Mouse (Mus musculus): ENCODE results near the gene Ank. TPM values are rescaled to one million over a fixed set of nuclear protein-coding genes. Genes with fewer than 3 reads are reported as not detected.

The Ank gene
- total and polyA plus RNA-seq, 2 experiments from 2014 or later: 22.8 to 31.5 TPM

DNA sequence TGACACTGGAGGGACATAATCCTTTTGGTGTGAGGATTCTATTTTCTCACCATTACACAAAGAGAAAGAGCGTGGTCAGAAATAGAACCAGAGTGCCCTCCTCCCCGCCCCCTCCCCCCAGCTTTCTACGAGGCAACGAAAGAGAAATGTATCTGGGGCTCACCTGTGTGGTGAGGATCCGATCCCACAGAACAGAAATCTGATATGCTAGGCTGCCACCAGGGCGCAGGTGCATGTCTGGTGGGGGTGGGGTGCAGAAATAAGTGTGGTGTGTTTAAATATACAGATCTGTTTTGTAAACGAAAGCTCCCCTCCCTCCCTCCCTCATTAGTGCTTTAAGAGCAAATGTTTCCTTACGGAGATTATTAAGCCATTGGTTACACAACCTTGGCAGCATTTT lies 20.6 kb downstream of the Ank start:
- Histone ChIP-seq H3K27me3 (ENCODE audit: insufficient read depth, low read length) (no peaks in the 10 kb centered on the region), H3K4me2 (ENCODE audit: low read depth) (no peak overlapping the region), H3K9me3 (ENCODE audit: low read length) (no peaks in the 10 kb centered on the region), H3K4me3 (ENCODE audit: low read depth, low read length) (no peak overlapping the region), H3K27ac (ENCODE audit: low read depth, low read length) (peak overlapping the region; percentile 30; the same call in 1 of the 2 replicates), H3K36me3 (ENCODE audit: insufficient read depth) (no peaks in the 10 kb centered on the region), H3K9ac (no peak overlapping the region), H3K4me1 (ENCODE audit: insufficient read depth) (peaks cover 41% of the 10 kb centered on the region)
- ATAC-seq (no peak), DNase-seq (no peak)
- 0 out of 2 replicates have a peak, but pooled peaks have one; percentile 3 for TF ChIP-seq CTCF (IDR thresholded peaks at IDR 0.05; ENCODE audit: low read depth)
- WGBS: 48% methylated on average over 8 of the region's 8 CpGs

DNA sequence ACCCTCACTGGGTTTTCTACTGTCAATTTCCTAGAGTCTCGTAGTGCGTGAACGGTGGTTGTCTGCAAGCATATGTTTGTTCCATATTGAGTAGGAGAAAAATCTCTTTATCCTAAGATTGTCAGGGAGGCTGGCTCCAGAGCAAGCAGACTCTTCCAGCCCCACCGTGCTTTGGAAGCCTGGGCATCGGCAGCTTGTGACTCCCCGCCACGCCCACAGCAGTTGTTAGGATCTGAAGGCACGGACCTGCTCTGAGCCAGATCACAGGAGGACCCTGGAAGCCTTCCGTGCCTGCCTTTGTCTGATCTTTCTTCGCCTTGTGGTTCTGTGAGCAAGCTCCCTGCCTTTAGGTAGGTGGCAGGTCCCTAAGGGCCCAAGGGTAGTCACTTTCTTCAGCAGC lies 21.6 kb downstream of the Ank start:
- peak; percentile 72 for ATAC-seq
- peak; percentile 73 for DNase-seq
- no peaks in the 10 kb centered on the region for H3K27me3 ChIP-seq (ENCODE audit: insufficient read depth, low read length)
- H3K4me3 ChIP-seq (ENCODE audit: low read depth, low read length): no peak overlapping the region
- no peak for TF ChIP-seq CTCF (IDR thresholded peaks at IDR 0.05; ENCODE audit: low read depth)
- H3K9me3 ChIP-seq (ENCODE audit: low read length): no peaks in the 10 kb centered on the region
- H3K4me1 ChIP-seq (ENCODE audit: insufficient read depth): peaks cover 41% of the 10 kb centered on the region
- peak overlapping the region; percentile 87 for H3K27ac ChIP-seq (ENCODE audit: low read depth, low read length)
- peak overlapping the region; percentile 31 for H3K9ac ChIP-seq
- peak overlapping the region; percentile 15; the same call in 1 of the 2 replicates for H3K4me2 ChIP-seq (ENCODE audit: low read depth)
- H3K36me3 ChIP-seq (ENCODE audit: insufficient read depth): no peaks in the 10 kb centered on the region
- 23% methylated on average over 10 of the region's 10 CpGs for WGBS

- H3K36me3 ChIP-seq (ENCODE audit: insufficient read depth): no peaks in the 10 kb centered on the region
- H3K27ac ChIP-seq (ENCODE audit: low read depth, low read length): peak overlapping the region; percentile 54; the same call in 1 of the 2 replicates
- no peak overlapping the region for H3K9ac ChIP-seq
- H3K4me1 ChIP-seq (ENCODE audit: insufficient read depth): peaks cover 45% of the 10 kb centered on the region
- H3K9me3 ChIP-seq (ENCODE audit: low read length): no peaks in the 10 kb centered on the region
- no peak overlapping the region for H3K4me3 ChIP-seq (ENCODE audit: low read depth, low read length)
- DNase-seq (no peak), ATAC-seq (no peak)
- no peaks in the 10 kb centered on the region for H3K27me3 ChIP-seq (ENCODE audit: insufficient read depth, low read length)
- H3K4me2 ChIP-seq (ENCODE audit: low read depth): no peak overlapping the region
- 59% methylated on average over 9 of the region's 9 CpGs for WGBS
- TF ChIP-seq CTCF (IDR thresholded peaks at IDR 0.05; ENCODE audit: low read depth): no peak
Measured at GRCm38 (mm10) chr15:27490676-27491075, 24.2 kb downstream of the Ank start.

DNA sequence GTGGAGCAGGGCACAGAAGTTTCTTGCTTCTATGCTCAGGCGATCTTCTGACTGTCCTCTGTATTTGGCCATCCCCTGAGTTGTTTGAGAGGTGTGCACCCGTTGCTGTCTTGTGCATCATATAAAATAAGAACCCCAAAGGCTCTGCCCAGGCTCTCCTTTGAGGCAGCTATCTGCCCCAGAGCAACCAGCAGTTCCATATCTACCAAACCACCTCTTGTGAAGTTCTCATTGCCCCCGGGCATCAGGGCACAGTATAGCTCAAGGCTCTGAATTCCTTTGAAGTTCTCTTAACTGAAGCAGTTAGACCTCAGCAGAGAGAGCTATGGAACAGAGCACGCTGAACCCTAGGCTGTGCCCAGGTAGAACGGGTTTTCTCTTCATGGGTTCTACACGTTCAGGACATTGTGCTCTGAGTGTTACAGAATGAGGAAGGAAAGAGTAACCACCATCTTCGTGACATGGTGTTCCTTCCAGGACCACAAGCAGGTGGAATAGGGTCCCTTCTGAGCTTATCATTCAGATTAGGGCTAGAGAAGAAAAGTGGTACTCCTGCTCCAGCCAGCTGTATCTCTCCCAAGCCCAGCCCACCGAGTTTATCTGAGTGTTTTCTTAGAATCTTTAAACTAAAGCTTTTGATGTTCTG lies 25.1 kb downstream of the Ank start:
- Histone ChIP-seq H3K36me3 (ENCODE audit: insufficient read depth) (no peaks in the 10 kb centered on the region), H3K27ac (ENCODE audit: low read depth, low read length) (no peak overlapping the region), H3K27me3 (ENCODE audit: insufficient read depth, low read length) (no peaks in the 10 kb centered on the region), H3K4me3 (ENCODE audit: low read depth, low read length) (no peak overlapping the region), H3K9ac (no peak overlapping the region), H3K4me2 (ENCODE audit: low read depth) (no peak overlapping the region), H3K4me1 (ENCODE audit: insufficient read depth) (peaks cover 40% of the 10 kb centered on the region), H3K9me3 (ENCODE audit: low read length) (no peaks in the 10 kb centered on the region)
- 92% methylated on average over 8 of the region's 8 CpGs for WGBS
- ATAC-seq (no peak), DNase-seq (no peak)
- no peak for TF ChIP-seq CTCF (IDR thresholded peaks at IDR 0.05; ENCODE audit: low read depth)

DNA sequence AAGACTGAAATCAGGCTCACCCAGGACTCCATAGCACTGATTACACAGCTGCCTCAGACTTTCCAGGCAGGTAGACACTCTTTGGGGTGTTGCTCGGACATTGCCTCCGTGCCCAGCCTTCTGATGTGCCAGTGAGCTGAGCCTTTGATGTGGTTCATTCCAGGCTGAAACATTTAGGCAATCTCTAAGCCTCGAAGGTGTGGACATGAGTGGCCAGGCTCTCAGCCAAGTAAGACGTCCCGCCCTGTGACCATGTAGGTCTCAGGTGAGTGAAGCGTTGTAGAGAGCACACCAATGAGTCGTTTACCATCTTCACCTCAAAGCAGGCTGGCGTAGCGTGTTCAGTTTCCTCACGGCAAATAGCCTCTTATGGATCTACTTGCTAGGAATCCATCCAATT lies 25.7 kb downstream of the Ank start:
- H3K4me1 ChIP-seq (ENCODE audit: insufficient read depth): peaks cover 39% of the 10 kb centered on the region
- 93% methylated on average over 10 of the region's 10 CpGs for WGBS
- no peak for DNase-seq

GRCm38 (mm10) chr15:27492734-27493133 lies 26.3 kb downstream of the Ank start:
- DNase-seq (no peak), ATAC-seq (no peak)
- Histone ChIP-seq H3K9ac (no peak overlapping the region), H3K4me2 (ENCODE audit: low read depth) (no peak overlapping the region), H3K4me1 (ENCODE audit: insufficient read depth) (peaks cover 33% of the 10 kb centered on the region), H3K36me3 (ENCODE audit: insufficient read depth) (no peaks in the 10 kb centered on the region), H3K9me3 (ENCODE audit: low read length) (no peaks in the 10 kb centered on the region), H3K4me3 (ENCODE audit: low read depth, low read length) (no peak overlapping the region), H3K27ac (ENCODE audit: low read depth, low read length) (no peak overlapping the region), H3K27me3 (ENCODE audit: insufficient read depth, low read length) (no peaks in the 10 kb centered on the region)
- WGBS: 79% methylated on average over 1 of the region's 1 CpGs
- TF ChIP-seq CTCF (IDR thresholded peaks at IDR 0.05; ENCODE audit: low read depth): no peak

More for the DNA sequence above, 25.7 kb downstream of the Ank start:
- Histone ChIP-seq H3K36me3 (ENCODE audit: insufficient read depth) (no peaks in the 10 kb centered on the region), H3K9me3 (ENCODE audit: low read length) (no peaks in the 10 kb centered on the region), H3K4me3 (ENCODE audit: low read depth, low read length) (no peak overlapping the region), H3K9ac (no peak overlapping the region), H3K4me2 (ENCODE audit: low read depth) (no peak overlapping the region), H3K27ac (ENCODE audit: low read depth, low read length) (no peak overlapping the region), H3K27me3 (ENCODE audit: insufficient read depth, low read length) (no peaks in the 10 kb centered on the region)
- ATAC-seq: no peak
- no peak for TF ChIP-seq CTCF (IDR thresholded peaks at IDR 0.05; ENCODE audit: low read depth)

DNA sequence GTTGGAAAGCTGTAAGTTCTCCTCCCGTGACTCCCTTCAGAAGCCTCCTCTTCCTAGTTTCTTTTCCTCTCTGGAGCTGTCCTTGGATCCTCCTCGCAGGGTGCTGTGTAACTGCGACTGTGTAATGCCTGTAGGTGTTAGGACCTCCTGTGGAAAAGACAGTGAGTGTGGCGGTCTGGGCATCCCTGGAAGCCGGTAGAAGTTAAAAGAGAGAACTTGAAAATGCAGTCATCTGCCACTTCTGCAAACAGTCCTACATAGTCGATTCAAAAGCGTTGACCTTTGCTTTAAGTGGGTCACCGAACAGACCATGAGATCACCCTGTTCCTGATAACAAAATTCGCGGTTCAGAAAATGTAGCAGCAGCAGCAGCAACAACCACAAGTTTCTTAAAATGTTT lies 27.0 kb downstream of the Ank start:
- Histone ChIP-seq H3K4me1 (ENCODE audit: insufficient read depth) (peaks cover 26% of the 10 kb centered on the region; the same call in 1 of the 2 replicates), H3K27ac (ENCODE audit: low read depth, low read length) (no peak overlapping the region), H3K4me3 (ENCODE audit: low read depth, low read length) (no peak overlapping the region), H3K9me3 (ENCODE audit: low read length) (no peaks in the 10 kb centered on the region), H3K9ac (no peak overlapping the region), H3K4me2 (ENCODE audit: low read depth) (no peak overlapping the region), H3K27me3 (ENCODE audit: insufficient read depth, low read length) (no peaks in the 10 kb centered on the region), H3K36me3 (ENCODE audit: insufficient read depth) (no peaks in the 10 kb centered on the region)
- no peak for TF ChIP-seq CTCF (IDR thresholded peaks at IDR 0.05; ENCODE audit: low read depth)
- ATAC-seq (no peak), DNase-seq (no peak)
- 49% methylated on average over 10 of the region's 10 CpGs for WGBS

All from forebrain, postnatal 0 days (tissue).